Mouse (Mus musculus) layer of hippocampus, adult 2 months (tissue): ENCODE data around the gene Cacna2d3. TPM values are rescaled to one million over a fixed set of nuclear protein-coding genes. Genes with fewer than 3 reads are reported as not detected.

Source experiments
- DNase-seq, 2 experiments: peaks; one replicate each; pipeline ENCODE4 v3.0.0; 2022; ENCODE audit warnings: low spot score in 2 of 2
- H3K27ac ChIP-seq: fragments of 200-600 bp; 2 replicates; pipeline ENCODE4 v1.8.1; 2022
- H3K4me3 ChIP-seq: fragments of 200-600 bp; 2 replicates; pipeline ENCODE4 v1.8.1; 2022; ENCODE audit warnings: mild to moderate bottlenecking
- CTCF ChIP-seq: fragments of 200-600 bp; conservative IDR thresholded peaks from 2 replicates; pipeline ENCODE4 v1.8.1; 2022; ENCODE audit warnings: antibody characterized with exemption, mild to moderate bottlenecking, moderate library complexity
- long read RNA-seq, 2 experiments: library from polyadenylated mRNA; stranded (forward); transcript quantifications; one replicate each; pipeline ENCODE4 v2.0.0; 2021; ENCODE audit warnings: borderline mapping rate in 2 of 2
- total RNA-seq, 2 experiments: library from RNA; stranded (reverse); gene quantifications; 2 replicates each; pipeline ENCODE4 v1.2.3; 2021

Cacna2d3 gene
- 100 to 1,000 TPM in 1 of 2 experiments, 10 to 100 TPM in 1; 98.7 to 101 TPM for total RNA-seq
- long read RNA-seq, experiment 1, partial matches to known transcripts: 7 of 12 reads
- long read RNA-seq, experiment 1, other reads (novel, unspliced or antisense): 5 of 12 reads
- long read RNA-seq, experiment 2, partial matches to known transcripts: 8 of 17 reads
- long read RNA-seq, experiment 2, other reads (novel, unspliced or antisense): 9 of 17 reads

GRCm38 (mm10) chr14:29721488-29722385 lies at the start of gene Cacna2d3:
Cacna2d3 (minus strand) TSS chr14:29721864.
- Histone ChIP-seq H3K4me3 (peak within 1 kb of the TSS; percentile 89), H3K27ac (peak within 1 kb of the TSS; percentile 91)
- no peak for TF ChIP-seq CTCF
- DNase-seq: peak in 1 of 2 experiments; percentile 53

GRCm38 (mm10) chr14:29769486-29769885 lies 47.8 kb upstream of the Cacna2d3 start:
- no peak for DNase-seq
- Histone ChIP-seq H3K4me3 (no peak overlapping the region), H3K27ac (no peak overlapping the region)
- no peak for TF ChIP-seq CTCF

DNA sequence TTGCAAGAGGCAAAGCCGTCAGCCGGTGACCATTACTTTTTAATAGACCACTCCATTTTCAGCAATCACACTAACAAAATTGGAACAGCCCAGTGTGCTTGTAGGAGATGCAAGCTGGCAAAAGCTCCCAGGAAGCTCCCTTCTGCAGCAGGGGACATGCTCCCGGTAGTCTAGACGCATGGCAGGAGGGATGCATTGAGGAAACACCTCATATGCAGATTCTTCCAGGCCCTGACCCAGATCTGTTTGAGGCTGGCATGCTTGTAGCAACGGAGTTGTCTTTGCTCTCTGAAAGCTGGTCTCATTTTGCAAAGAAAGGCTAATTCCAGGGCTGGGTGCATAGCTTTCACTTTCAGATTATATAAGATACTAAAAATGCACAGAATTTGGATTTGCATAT lies 31.2 kb upstream of the Cacna2d3 start:
- no peak for DNase-seq
- Histone ChIP-seq H3K4me3 (no peak overlapping the region), H3K27ac (no peak overlapping the region)
- TF ChIP-seq CTCF: no peak

DNA sequence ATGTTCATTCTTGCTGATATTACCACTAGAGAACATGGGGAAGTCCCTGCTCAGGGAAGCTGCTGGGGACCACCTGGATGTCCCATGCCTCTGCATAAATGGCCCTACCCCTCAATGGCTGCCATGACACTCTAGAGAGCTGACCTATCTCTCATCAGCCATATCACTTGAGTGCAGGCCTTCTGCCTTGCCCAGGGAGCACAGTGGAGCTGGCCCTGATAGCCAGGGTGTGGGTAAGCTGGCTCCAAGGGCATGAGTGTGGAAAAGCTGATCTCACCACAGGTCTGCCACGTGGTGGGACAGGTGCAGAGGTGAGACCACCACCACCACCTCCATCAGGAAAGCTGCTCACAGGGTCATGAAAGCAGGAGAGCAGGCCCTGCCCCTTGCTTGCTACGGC lies 17.1 kb upstream of the Cacna2d3 start:
- Histone ChIP-seq H3K4me3 (no peak overlapping the region), H3K27ac (no peak overlapping the region)
- no peak for TF ChIP-seq CTCF
- DNase-seq: no peak

DNA sequence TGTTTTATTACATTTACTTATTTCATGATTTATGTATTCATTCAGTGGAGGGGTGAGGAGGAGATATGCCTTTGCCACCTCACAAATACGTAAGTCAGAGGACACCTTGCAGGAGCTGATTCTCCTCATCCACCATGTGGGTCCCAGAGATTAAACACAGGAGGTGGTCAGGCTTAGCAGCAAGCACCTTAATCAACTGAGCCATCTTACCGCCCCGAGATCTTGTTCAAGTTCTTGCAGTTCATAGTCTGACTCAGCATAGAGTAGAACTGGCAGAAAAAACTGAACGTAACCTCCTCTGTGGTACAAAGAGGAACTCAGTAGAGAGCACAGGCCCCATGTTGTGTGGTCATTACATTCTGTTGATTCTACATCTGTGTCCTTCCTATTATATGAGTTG lies 8.6 kb upstream of the Cacna2d3 start:
- no peak overlapping the region for H3K4me3 ChIP-seq

DNA sequence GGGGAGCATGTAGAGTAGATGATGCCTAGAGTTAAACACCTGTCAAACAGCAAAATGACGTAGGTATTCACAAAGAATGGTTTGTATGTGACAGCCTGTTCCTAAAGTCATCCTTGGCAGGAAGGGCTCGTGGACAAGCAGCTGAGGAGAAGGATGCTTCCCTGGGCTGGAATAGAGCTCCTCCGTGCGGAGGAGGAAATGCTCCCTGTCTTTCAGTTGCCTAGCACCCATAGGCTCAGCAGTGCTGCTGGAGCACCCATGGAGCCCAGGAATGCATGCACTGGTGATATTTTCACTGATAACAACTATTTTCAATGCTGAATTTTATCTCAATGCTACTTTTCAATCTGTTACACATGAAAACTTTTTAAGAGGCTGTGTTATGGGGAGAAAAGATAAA lies 7.3 kb upstream of the Cacna2d3 start:
- H3K27ac ChIP-seq: no peak overlapping the region
- no peak for DNase-seq
- TF ChIP-seq CTCF: no peak
- no peak overlapping the region for H3K4me3 ChIP-seq

More for the DNA sequence above, 8.6 kb upstream of the Cacna2d3 start:
- no peak for DNase-seq
- H3K27ac ChIP-seq: no peak overlapping the region
- TF ChIP-seq CTCF: no peak

DNA sequence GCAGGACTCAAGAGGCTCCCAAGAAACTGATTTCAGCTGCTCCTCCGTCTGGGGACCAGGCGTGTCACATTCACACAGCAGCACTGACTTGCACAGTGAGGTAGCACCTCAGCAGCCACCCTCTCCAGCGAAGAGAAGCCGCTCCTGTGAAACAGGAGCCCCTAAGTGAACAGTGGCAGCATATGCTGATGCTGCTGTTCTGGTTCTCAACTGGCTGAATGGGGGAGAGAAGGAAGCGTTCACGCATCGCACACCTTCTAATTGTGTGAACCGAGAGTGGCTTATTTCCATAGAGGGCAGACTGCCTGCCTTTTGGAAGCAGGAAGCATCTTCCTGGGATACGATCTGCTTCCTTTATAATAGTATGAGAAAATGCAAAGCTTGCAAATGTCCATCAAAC lies 5.9 kb upstream of the Cacna2d3 start:
- H3K4me3 ChIP-seq: no peak overlapping the region
- DNase-seq: no peak
- TF ChIP-seq CTCF: no peak
- no peak overlapping the region for H3K27ac ChIP-seq

GRCm38 (mm10) chr14:29723267-29723666 lies 1.6 kb upstream of the Cacna2d3 start:
- DNase-seq: peak in 1 of 2 experiments; percentile 36
- peak overlapping the region; percentile 91; the same call in 1 of the 2 replicates for H3K27ac ChIP-seq
- H3K4me3 ChIP-seq: peak overlapping the region; percentile 89
- TF ChIP-seq CTCF: no peak

DNA sequence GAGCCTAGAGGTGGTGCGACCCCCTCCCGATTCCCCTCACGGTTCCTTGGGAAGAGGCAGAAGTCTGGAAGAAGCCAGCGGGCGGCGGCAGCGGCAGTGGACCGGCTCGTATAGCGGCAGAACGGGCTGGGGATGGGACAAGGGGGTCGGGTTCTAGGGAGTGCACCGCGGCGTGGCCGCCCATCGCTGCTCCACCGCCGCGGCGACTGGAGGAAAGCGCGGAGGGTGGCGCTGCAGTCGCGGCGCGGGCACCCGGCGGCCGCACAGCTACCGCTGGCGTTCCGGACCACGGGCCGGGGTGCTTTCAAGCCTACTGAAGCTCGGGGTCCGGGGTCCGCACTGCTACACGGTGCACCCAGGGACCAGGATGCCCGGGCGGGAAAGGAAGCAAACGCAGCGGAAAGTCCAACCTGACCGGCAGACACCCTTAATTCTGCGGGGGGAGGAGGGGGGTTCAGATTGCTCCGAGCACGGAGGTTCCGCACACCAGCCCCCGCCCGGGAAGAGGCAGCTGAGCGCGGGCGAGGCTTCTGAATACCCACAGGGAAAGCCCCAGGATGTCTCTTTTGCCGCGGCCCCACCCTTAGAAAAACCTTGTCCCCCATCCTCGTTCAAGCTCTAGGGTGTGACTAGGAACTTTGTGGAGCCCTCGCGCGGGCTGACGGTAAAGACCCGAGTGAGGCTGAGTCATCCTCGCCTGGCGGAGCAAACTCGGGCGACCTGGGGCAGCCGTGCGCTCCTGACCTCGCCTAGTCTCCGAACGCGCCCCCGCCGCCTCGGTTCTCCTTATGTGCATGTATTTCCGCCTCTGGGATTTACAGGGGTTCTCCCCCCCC lies 940 bp upstream of the Cacna2d3 start:
- TF ChIP-seq CTCF: peak; percentile 52
- peak in 1 of 2 experiments; percentile 58 for DNase-seq
- Histone ChIP-seq H3K27ac (peak overlapping the region; percentile 91), H3K4me3 (peak overlapping the region; percentile 89)

DNA sequence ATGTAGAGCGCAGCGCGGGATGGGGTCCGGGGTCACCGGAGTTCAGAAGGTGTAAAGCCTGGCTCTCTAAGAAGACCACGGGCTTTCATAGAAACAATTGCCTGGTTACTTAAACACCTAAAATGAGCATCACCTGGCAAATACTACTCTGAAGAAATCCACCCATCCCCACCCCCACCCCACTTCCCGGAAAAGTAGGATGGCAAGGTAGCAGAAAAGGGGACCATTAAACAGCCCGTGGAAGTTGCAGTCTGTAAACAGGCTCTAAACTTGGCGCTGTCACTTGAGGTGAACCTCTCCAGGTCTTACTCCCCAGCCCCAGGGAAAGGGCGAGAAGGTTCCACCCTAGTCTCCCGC lies 555 bp downstream of the Cacna2d3 start:
- DNase-seq: no peak
- TF ChIP-seq CTCF: no peak
- Histone ChIP-seq H3K27ac (peak overlapping the region; percentile 91), H3K4me3 (peak overlapping the region; percentile 89)

DNA sequence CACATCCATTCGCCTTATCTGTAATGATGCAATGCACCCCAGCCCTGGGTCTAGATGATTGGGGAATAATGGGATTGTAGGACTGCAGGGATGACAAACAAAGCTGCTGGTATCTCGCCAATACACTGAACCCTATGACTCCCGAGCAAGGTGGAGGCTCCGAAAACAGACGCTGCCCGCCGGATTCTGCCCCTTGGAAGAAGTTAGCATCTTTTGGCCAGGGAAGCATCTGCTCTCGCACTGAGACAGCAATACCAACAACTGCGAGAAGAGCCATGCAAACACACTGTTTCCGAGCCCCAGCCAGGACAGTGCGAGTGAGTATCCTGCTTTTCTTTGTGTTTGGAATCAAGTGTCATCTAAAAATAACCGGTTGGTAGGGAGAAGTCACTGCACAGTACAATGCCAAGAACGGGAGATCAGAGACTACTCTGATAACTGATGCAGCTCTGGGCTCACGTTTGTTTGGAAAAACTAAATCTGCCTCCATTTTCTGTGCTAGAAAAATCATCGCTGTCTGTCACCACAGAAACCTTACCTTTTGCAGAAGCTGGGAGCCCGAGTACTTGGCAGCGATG lies 1.2 kb downstream of the Cacna2d3 start:
- Histone ChIP-seq H3K4me3 (peak overlapping the region; percentile 89), H3K27ac (peak overlapping the region; percentile 91)
- no peak for DNase-seq
- TF ChIP-seq CTCF: no peak

DNA sequence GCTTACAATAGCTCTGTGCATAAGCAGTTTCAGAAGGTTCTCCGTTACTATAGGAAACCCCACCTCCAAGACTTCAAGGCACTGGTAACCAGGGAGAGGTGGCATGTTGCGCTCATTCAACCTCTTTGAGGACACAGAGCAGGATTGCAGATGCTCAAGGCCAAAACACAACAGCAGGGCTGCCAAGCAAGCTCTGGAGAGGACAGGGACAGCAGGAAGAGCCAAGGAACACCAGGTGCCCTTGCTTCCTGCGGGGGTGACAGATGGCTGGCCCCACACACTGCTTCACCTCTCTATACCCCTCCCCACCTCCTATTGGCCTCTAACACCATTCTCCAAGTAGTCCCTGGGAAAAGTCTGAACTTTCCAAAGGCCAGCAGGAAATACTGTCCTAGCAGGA lies 9.0 kb downstream of the Cacna2d3 start:
- no peak for DNase-seq
- H3K4me3 ChIP-seq: no peak overlapping the region
- no peak overlapping the region for H3K27ac ChIP-seq
- TF ChIP-seq CTCF: no peak
